Mouse (Mus musculus) midbrain, embryonic 11.5 days (tissue): Measurements from ENCODE around the gene Dlg2. TPM values are rescaled to one million over a fixed set of nuclear protein-coding genes. Genes with fewer than 3 reads are reported as not detected.

ENCODE experiments used
- ATAC-seq: fragments of 200-750 bp; cut with Nextera tagmentation; 2 replicates; pipeline ENCODE4 v1.8.0; 2017; ENCODE audit warnings: moderate TSS enrichment, moderate library complexity; ENCODE audit not compliant: low FRiP score
- DNase-seq: peaks from one replicate; pipeline ENCODE4 v3.0.0; 2015; ENCODE audit warnings: low spot score; ENCODE audit errors: missing footprints
- H3K27ac ChIP-seq: fragments of 300-500 bp; sonication (generic); 2 replicates; pipeline ENCODE4 v1.5.1; 2014; ENCODE audit warnings: low read depth, low read length
- H3K27me3 ChIP-seq: fragments of 300-500 bp; sonication (generic); 2 replicates; pipeline ENCODE4 v1.6.1; 2014; ENCODE audit warnings: mild to moderate bottlenecking, low read length, moderate library complexity, mixed read lengths; ENCODE audit not compliant: control insufficient read depth, insufficient read depth
- H3K36me3 ChIP-seq: fragments of 300-500 bp; sonication (generic); 2 replicates; pipeline ENCODE4 v1.6.1; 2014; ENCODE audit warnings: mild to moderate bottlenecking, low read length, moderate library complexity, mixed read lengths; ENCODE audit not compliant: control insufficient read depth, insufficient read depth
- H3K4me1 ChIP-seq: fragments of 300-500 bp; sonication (generic); 2 replicates; pipeline ENCODE4 v1.6.1; 2014; ENCODE audit warnings: low read length; ENCODE audit not compliant: control insufficient read depth, insufficient read depth
- H3K4me2 ChIP-seq: fragments of 300-500 bp; sonication (generic); 2 replicates; pipeline ENCODE4 v1.6.1; 2014; ENCODE audit warnings: mild to moderate bottlenecking, moderate library complexity
- H3K4me3 ChIP-seq: fragments of 300-500 bp; sonication (generic); 2 replicates; pipeline ENCODE4 v1.5.1; 2014; ENCODE audit warnings: low read depth, low read length
- H3K9ac ChIP-seq: fragments of 300-500 bp; sonication (generic); 2 replicates; pipeline ENCODE4 v1.6.1; 2014; ENCODE audit warnings: low read length
- H3K9me3 ChIP-seq: fragments of 300-500 bp; sonication (generic); 2 replicates; pipeline ENCODE4 v1.6.1; 2016; ENCODE audit warnings: low read length; ENCODE audit not compliant: control insufficient read depth
- WGBS: fragments of 180-500 bp; shearing (Covaris S2); extraction: QIAGEN DNeasy Blood & Tissue Kit; methylation state at CpG from one replicate; pipeline ENCODE4 v1.1.7; 2014; 5-methylcytosine and 5-hydroxymethylcytosine counted together
- polyA plus RNA-seq: library from polyadenylated mRNA; unstranded; fragments of >200 nt; fragmentation: Nextera tagmentation; extraction: Ambion mirVana; gene quantifications from 2 replicates; pipeline ENCODE4 v1.2.1, GENCODE M21; 2014

Dlg2 gene
- polyA plus RNA-seq, 1 experiment from 2014 or later: 1.8 TPM

DNA sequence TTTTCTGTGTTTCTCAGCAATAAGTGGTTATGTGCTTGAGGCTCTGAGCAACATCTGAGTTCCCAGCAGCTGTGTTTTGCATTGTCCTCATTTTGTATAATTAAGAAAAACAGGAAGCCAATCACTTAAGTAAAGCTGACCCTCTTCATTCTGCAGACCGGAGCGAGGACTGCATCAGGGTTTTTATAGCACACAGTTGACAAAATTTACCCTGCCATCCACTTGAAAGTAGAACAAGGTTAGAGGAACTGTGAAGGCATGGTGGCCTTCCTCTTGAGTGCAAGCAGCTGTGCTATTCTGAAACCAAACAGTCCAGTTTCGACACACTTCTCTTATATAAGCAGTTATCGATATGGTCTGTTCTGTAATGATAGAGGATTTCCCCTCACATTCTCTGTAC, 947.3 kb downstream of the Dlg2 start:
- DNase-seq (no peak), ATAC-seq (no peak)
- Histone ChIP-seq H3K4me2 (no peak overlapping the region), H3K4me3 (no peak overlapping the region), H3K9me3 (no peaks in the 10 kb centered on the region), H3K4me1 (no peaks in the 10 kb centered on the region), H3K27ac (no peak overlapping the region), H3K9ac (no peak overlapping the region), H3K36me3 (no peaks in the 10 kb centered on the region), H3K27me3 (no peaks in the 10 kb centered on the region)
- WGBS: 89% methylated on average over 4 of the region's 4 CpGs

DNA sequence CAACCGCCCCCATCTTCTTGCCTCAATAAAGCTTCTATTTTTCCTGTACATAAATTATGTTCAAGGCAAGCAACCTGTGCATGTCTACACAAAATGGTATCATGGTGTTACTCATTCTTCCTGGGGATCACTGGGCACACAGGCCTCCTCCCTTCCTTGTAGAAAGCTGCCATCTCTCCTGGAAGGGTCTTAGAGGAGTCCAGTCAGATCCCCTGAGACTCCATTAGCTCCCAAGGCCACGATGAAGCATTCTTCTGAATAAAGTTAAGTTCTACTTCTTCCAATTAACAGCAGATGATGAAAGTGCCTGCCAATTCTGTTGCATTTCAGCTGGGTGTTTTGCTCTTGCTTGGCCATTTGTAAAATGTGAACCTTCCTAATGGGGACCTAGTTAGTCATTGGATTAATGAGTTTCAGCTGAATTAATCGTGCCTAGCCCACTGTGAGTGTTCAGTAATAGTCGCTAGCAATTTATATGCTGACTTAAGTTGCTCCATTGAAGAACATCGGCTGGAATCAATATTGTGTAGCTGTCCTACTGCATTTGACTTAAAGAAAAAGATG, 953.3 kb downstream of the Dlg2 start:
- no peak for ATAC-seq

DNA sequence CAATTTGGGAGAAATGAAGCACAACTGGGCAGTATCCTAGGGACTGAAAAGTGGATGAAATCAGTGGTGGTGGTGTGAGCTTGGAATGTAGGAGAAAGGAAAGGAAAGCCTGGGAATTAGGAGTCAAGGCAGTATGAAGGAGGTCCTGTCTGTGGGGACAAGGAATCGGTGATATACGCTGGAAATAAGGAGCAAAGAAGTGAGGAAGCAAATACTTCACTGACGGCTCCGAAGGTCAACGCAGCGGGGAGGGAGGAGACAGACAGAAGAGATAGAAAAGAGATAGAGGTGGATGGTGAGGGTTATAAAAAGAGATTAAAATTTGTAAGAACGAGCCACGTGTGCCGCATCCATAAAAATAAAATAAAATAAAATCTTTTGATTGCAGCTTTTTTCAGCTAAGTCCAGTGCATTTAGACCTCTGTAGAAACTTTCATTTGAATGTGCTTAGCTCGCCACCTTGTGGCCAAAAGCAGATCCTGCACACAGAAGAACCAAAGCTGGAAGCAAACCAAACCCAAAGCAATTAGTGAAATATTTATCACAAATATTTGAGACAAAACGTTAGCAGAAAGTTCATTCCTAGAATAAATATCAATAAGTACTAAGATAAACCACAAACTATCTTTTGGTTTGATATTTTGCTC, 955.2 kb downstream of the Dlg2 start:
- H3K4me1 ChIP-seq: no peaks in the 10 kb centered on the region
- peak; percentile 67 for ATAC-seq
- WGBS: 42% methylated on average over 11 of the region's 11 CpGs

More for the DNA sequence above, 953.3 kb downstream of the Dlg2 start:
- Histone ChIP-seq H3K4me2 (no peak overlapping the region), H3K4me1 (no peaks in the 10 kb centered on the region), H3K9me3 (no peaks in the 10 kb centered on the region), H3K27ac (no peak overlapping the region), H3K27me3 (no peaks in the 10 kb centered on the region), H3K36me3 (no peaks in the 10 kb centered on the region), H3K9ac (no peak overlapping the region), H3K4me3 (no peak overlapping the region)
- WGBS: 84% methylated on average over 5 of the region's 5 CpGs
- DNase-seq: no peak

DNA sequence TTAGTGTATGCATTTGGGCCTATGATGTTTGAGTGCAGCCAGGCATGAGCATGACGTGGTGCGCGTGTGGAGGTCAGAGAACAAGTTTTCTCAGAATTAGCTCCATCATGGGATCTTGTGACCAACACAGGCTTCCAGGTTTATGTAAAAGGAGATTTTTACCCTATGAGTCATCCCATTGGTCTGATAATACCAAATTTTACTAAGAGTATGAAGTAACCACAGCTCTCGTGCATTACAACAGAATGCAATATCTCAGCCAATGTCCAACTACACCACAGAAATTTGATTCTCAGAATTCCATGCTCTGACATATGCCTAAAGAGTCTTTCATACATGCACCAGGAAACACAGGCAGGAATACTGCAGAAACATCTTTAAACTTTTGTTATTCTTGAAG, 956.1 kb downstream of the Dlg2 start:
- Histone ChIP-seq H3K4me2 (no peak overlapping the region), H3K36me3 (no peaks in the 10 kb centered on the region), H3K27me3 (no peaks in the 10 kb centered on the region), H3K9ac (no peak overlapping the region), H3K9me3 (no peaks in the 10 kb centered on the region), H3K4me1 (no peaks in the 10 kb centered on the region), H3K27ac (no peak overlapping the region), H3K4me3 (no peak overlapping the region)
- ATAC-seq (no peak), DNase-seq (no peak)
- 93% methylated on average over 4 of the region's 4 CpGs for WGBS

More for the DNA sequence above, 955.2 kb downstream of the Dlg2 start:
- no peaks in the 10 kb centered on the region for H3K36me3 ChIP-seq
- H3K4me2 ChIP-seq: no peak overlapping the region
- no peak overlapping the region for H3K9ac ChIP-seq
- no peak overlapping the region for H3K4me3 ChIP-seq
- H3K9me3 ChIP-seq: no peaks in the 10 kb centered on the region
- peak; percentile 91 for DNase-seq
- H3K27me3 ChIP-seq: no peaks in the 10 kb centered on the region
- H3K27ac ChIP-seq: no peak overlapping the region

DNA sequence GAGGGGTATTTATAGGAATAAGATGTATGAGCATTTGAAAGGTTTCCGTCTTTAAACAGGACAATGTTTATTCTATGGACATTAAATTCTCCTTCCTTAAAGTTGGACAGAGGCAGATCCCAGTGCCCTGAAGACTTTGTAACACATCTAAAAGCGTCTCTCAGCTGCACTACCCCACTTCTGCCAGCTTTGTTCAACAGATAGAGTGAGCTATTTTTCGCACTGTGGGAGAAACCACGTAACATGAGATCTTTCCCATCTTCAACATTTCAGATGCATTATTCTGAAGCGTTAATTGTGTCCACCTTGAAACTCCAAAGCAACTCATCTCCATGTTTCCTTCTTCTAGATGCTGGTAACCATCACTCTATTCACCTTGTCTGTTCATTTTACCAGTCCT, 958.3 kb downstream of the Dlg2 start:
- Histone ChIP-seq H3K9me3 (no peaks in the 10 kb centered on the region), H3K4me2 (no peak overlapping the region), H3K27me3 (no peaks in the 10 kb centered on the region), H3K27ac (no peak overlapping the region), H3K9ac (no peak overlapping the region), H3K36me3 (no peaks in the 10 kb centered on the region), H3K4me1 (no peaks in the 10 kb centered on the region), H3K4me3 (no peak overlapping the region)
- ATAC-seq (no peak), DNase-seq (no peak)
- 83% methylated on average over 5 of the region's 5 CpGs for WGBS

DNA sequence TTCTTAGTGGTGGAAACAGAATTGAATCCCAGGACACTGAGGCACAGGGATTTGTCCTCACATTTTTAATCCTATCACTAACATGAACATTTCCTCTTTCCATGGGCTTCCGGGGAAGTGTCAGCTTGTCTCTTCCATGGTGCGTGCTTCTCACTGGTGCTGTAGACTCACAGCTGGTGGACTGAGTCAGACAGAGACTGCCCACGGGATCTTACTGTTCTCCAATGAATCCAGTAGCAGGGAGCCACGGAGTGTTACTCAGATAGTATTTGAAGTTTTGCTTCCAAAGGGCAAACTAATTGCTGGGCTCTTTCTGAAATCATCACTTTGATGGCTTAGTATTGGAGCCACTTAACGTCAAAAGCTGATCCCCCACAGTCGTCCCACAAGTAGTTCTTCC, 963.9 kb downstream of the Dlg2 start:
- ATAC-seq (no peak), DNase-seq (no peak)
- Histone ChIP-seq H3K27ac (no peak overlapping the region), H3K27me3 (no peaks in the 10 kb centered on the region), H3K9me3 (no peaks in the 10 kb centered on the region), H3K4me3 (no peak overlapping the region), H3K4me2 (no peak overlapping the region), H3K9ac (no peak overlapping the region), H3K4me1 (peaks cover 7% of the 10 kb centered on the region), H3K36me3 (no peaks in the 10 kb centered on the region)
- 83% methylated on average over 6 of the region's 6 CpGs for WGBS

DNA sequence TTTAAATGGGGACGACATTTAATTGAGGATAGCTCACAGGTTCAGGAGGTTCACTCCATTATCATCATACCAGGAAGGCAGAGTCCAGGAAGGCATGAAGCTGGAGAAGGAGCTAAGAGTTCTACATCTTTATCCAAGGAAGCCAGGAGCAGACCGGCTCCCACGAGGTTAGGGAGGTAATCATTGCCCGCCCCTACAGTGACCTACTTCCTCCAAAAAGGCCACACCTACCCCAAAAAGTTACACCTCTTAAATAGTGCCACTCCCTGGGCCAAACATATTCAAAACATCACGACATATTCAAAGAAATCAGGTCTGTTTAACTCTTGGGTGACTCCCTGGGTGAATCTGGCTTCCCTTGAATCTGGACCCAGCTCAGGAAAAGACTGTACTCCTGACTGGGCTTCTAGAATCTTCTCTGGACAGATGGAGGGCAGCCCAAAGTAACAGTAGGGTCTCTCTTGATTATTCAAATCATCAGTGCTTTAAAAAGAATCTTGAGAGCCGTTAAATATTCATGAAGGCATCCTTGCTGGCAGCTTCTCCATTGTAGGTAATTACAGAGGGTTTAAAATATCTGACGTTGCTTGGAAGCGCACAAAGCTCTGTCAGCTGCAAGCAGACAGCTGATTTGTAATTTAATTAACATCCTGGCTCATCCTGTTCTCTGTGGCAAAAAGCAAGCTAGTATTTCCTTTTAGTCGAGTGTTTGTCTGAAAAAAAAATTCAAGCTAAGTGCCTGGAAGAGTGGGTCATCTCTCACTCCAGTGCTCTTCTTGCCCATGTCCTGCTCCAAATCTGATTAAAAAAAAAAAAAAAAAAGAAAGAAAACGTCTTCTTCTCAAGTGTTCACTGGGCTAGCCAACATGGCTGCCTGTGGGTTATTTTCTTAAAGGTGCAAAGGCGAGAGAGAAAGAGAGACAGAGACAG, 966.2 kb downstream of the Dlg2 start:
- no peak for DNase-seq

DNA sequence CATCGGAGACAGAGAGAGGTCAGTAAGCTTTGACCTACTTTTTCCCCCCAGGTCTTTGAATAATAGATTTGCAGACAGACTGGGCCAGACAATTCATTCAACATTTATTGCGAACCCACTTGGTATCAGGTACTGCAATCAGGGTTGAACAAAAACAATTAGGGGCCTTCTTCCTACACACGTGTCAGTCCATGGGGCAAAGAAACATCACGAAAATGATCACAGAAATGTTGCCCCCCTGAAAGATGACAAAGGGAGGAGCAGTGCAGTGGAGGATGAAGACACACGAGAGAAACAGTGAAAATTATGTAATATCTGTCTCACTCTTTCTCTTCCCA, 966.9 kb downstream of the Dlg2 start:
- Histone ChIP-seq H3K27ac (no peak overlapping the region), H3K4me3 (no peak overlapping the region), H3K27me3 (no peaks in the 10 kb centered on the region), H3K9me3 (no peaks in the 10 kb centered on the region), H3K4me1 (peaks cover 7% of the 10 kb centered on the region), H3K9ac (no peak overlapping the region), H3K4me2 (no peak overlapping the region), H3K36me3 (no peaks in the 10 kb centered on the region)
- ATAC-seq (peak; percentile 6; the same call in 1 of the 2 replicates), DNase-seq (no peak)
- 69% methylated on average over 5 of the region's 5 CpGs for WGBS

More for the DNA sequence above, 966.2 kb downstream of the Dlg2 start:
- WGBS: 61% methylated on average over 11 of the region's 11 CpGs
- no peak overlapping the region for H3K4me3 ChIP-seq
- H3K4me2 ChIP-seq: no peak overlapping the region
- H3K27ac ChIP-seq: no peak overlapping the region
- peaks cover 7% of the 10 kb centered on the region for H3K4me1 ChIP-seq
- H3K9ac ChIP-seq: no peak overlapping the region
- ATAC-seq: peak; percentile 73
- no peaks in the 10 kb centered on the region for H3K9me3 ChIP-seq
- H3K27me3 ChIP-seq: no peaks in the 10 kb centered on the region
- H3K36me3 ChIP-seq: no peaks in the 10 kb centered on the region

DNA sequence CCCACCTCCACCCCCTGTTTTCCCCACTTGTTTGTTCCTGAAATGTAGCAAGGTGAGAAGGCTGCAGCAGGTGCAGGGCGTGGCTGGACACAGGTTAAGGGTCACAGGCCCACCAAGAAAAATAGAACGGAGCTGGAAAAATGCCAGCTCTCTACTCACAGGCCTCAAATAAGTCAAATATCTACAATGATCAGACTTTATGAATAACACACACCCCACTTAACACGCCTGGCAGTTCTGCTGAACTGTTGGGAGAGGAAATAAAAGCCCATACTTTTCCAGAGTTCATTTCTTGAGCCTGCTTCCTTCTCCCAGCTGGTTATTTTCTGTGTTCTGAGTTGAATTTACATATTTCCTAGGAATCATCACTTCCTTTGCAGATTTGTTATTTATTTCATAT, 967.4 kb downstream of the Dlg2 start:
- no peak overlapping the region for H3K4me2 ChIP-seq
- no peaks in the 10 kb centered on the region for H3K9me3 ChIP-seq
- no peaks in the 10 kb centered on the region for H3K27me3 ChIP-seq
- WGBS: 87% methylated on average over 3 of the region's 3 CpGs
- H3K9ac ChIP-seq: no peak overlapping the region
- ATAC-seq: no peak
- no peak overlapping the region for H3K4me3 ChIP-seq
- no peaks in the 10 kb centered on the region for H3K36me3 ChIP-seq
- no peak overlapping the region for H3K27ac ChIP-seq
- H3K4me1 ChIP-seq: peaks cover 7% of the 10 kb centered on the region
- DNase-seq: no peak
